9 mouse cellular contexts compared by ENCODE assay signal in genomic region chr8:8994596-8995189, GRCm38 (mm10).
A peak's percentile ranks its signal among the peaks of the same experiment; 100 is the strongest.
DNase-seq lines count a peak whose midpoint lies in the region; ATAC-seq and TF ChIP-seq lines count a peak whose summit lies in the region.
"Had no signal": no experiment of that assay in that cellular context is flagged by ENCODE, and none has a peak within 500 bp of the region (broad histone marks: within the 10 kb centered on the region; RNA-seq: fewer than 3 reads in every experiment).

No protein-coding gene starts in this region.

- TF ChIP-seq CTCF in midbrain, postnatal 0 days (IDR thresholded peaks at IDR 0.05), result no peak

- peak overlapping the region; percentile 17; the same call in 1 of the 2 replicates for H3K4me3 ChIP-seq in liver, embryonic 11.5 days (ENCODE audit: low read depth, low read length)
- peak overlapping the region; percentile 36 for H3K4me3 ChIP-seq in midbrain, postnatal 0 days (ENCODE audit: low read depth, low read length)
- H3K4me3 ChIP-seq: megakaryocyte, embryonic 14.5 days had no signal

- H3K4me1 ChIP-seq in liver, embryonic 11.5 days (replicated peaks; ENCODE audit: control insufficient read depth, insufficient read depth, low read length), result peaks cover 2% of the 10 kb centered on the region; the same call in 1 of the 2 replicates
- peaks cover 16% of the 10 kb centered on the region for H3K4me1 ChIP-seq in midbrain, postnatal 0 days (ENCODE audit: insufficient read depth, low read length)

- 7% methylated on average over 17 of the region's 17 CpGs for WGBS in liver, embryonic 11.5 days
- under 1% methylated on average over 17 of the region's 17 CpGs for WGBS in midbrain, postnatal 0 days

- H3K36me3 ChIP-seq in liver, embryonic 11.5 days (ENCODE audit: control insufficient read depth, insufficient read depth, low read length), result no peaks in the 10 kb centered on the region
- H3K36me3 ChIP-seq in midbrain, postnatal 0 days (ENCODE audit: insufficient read depth, low read length), result no peaks in the 10 kb centered on the region

- H3K27me3 ChIP-seq in liver, embryonic 11.5 days (replicated peaks; ENCODE audit: control insufficient read depth, insufficient read depth, low read length), result 0 out of 2 replicates have a peak, but pooled peaks cover 2% of the 10 kb centered on the region
- H3K27me3 ChIP-seq in midbrain, postnatal 0 days (ENCODE audit: insufficient read depth, low read length), result no peaks in the 10 kb centered on the region

- peak overlapping the region; percentile 43; the same call in 1 of the 2 replicates for H3K27ac ChIP-seq in liver, embryonic 11.5 days (ENCODE audit: low read depth, low read length)
- no peak overlapping the region; the same call in 1 of the 2 replicates for H3K27ac ChIP-seq in midbrain, postnatal 0 days (ENCODE audit: low read depth, low read length)

- peak overlapping the region; percentile 51 for H3K4me2 ChIP-seq in liver, embryonic 11.5 days
- peak overlapping the region; percentile 66 for H3K4me2 ChIP-seq in midbrain, postnatal 0 days (ENCODE audit: low read depth, low read length, poor library complexity, severe bottlenecking)

- peak; percentile 71 for ATAC-seq in liver, embryonic 11.5 days (replicated peaks; ENCODE audit: low FRiP score)
- ATAC-seq in midbrain, postnatal 0 days (ENCODE audit: low FRiP score), result peak; percentile 48

- H3K9ac ChIP-seq in liver, embryonic 11.5 days (ENCODE audit: low read depth, low read length), result 0 out of 2 replicates have a peak overlapping the region, but pooled peaks have one; percentile 25
- peak overlapping the region; percentile 48 for H3K9ac ChIP-seq in midbrain, postnatal 0 days (replicated peaks; ENCODE audit: low read length, poor library complexity, severe bottlenecking)

- peak; percentile 38 for DNase-seq in adrenal gland, postnatal 25 days
- DNase-seq in embryo, embryonic 9.5 days (ENCODE audit: extremely low spot score), result peak; percentile 80
- peak; percentile 78 for DNase-seq in heart, adult 8-10 months (ENCODE audit: low spot score)
- peak; percentile 81 for DNase-seq in kidney, adult 11 months
- no peak for DNase-seq in liver, embryonic 11.5 days (ENCODE audit: low spot score)
- peak; percentile 64 for DNase-seq in midbrain, postnatal 0 days (ENCODE audit: low spot score)
- DNase-seq in natural killer cell, adult 2 months (ENCODE audit: low spot score in 2 of 2), result no peak
- DNase-seq in cerebellum, postnatal 36 days, result no peak

- H3K9me3 ChIP-seq in liver, embryonic 11.5 days (ENCODE audit: control insufficient read depth, low read length), result no peaks in the 10 kb centered on the region
- H3K9me3 ChIP-seq in midbrain, postnatal 0 days (ENCODE audit: low read length), result no peaks in the 10 kb centered on the region

Comparison
In these comparisons a context has a peak if more than half of its experiments do, and no peak if none do; other contexts are left out.
1. DNase-seq: peak in adrenal gland, postnatal 25 days (single experiment), embryo, embryonic 9.5 days (single experiment), heart, adult 8-10 months (single experiment), kidney, adult 11 months (single experiment) and midbrain, postnatal 0 days (single experiment); none in liver, embryonic 11.5 days (single experiment), natural killer cell, adult 2 months (0 of 2) and cerebellum, postnatal 36 days (0 of 2).